In the genomic region with DNA sequence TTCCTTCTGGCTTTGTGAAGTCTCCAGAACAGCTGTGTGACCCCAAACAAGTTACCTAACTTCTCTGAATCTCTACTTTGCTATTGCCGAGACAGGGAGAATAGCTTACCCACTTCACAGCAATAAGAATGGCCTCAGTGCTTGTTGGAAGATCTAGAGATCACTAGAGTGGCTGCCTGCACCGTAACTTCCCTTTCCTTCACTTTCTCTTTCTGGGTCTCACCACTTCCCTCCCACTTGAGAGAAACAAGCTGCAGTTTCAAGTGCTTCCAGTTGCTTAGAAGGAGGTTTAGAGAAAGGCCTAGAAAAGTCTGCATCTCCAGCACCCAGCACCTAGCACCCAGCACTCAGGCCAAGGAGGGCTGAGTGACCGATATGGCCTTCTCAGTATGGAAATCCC, we compare ENCODE assay signal across 22 mouse cellular contexts.
"Had no signal": no experiment of that assay in that cellular context is flagged by ENCODE, and none has a peak within 500 bp of the region (broad histone marks: within the 10 kb centered on the region; RNA-seq: fewer than 3 reads in every experiment).

No protein-coding gene starts in this region.

- H3K9ac ChIP-seq: heart, embryonic 12.5 days; hindbrain, embryonic 13.5 days; hindbrain, embryonic 15.5 days; intestine, embryonic 15.5 days; limb, embryonic 13.5 days; limb, embryonic 15.5 days; liver, embryonic 12.5 days had no signal

- H3K36me3 ChIP-seq: heart, embryonic 10.5 days; heart, embryonic 12.5 days; hindbrain, embryonic 13.5 days; hindbrain, embryonic 15.5 days; intestine, embryonic 15.5 days; limb, embryonic 13.5 days; limb, embryonic 15.5 days; liver, embryonic 12.5 days had no signal

- H3K27ac ChIP-seq: heart, embryonic 10.5 days; hindbrain, embryonic 13.5 days; hindbrain, embryonic 15.5 days; intestine, embryonic 15.5 days; layer of hippocampus, adult 2 months; limb, embryonic 13.5 days; limb, embryonic 15.5 days; liver, embryonic 12.5 days had no signal

- H3K4me3 ChIP-seq: heart, embryonic 10.5 days; heart, embryonic 12.5 days; hindbrain, embryonic 13.5 days; hindbrain, embryonic 15.5 days; intestine, embryonic 15.5 days; layer of hippocampus, adult 2 months; limb, embryonic 13.5 days; limb, embryonic 15.5 days; liver, embryonic 12.5 days had no signal

- H3K9me3 ChIP-seq: heart, embryonic 10.5 days; hindbrain, embryonic 13.5 days; hindbrain, embryonic 15.5 days; intestine, embryonic 15.5 days; limb, embryonic 13.5 days; limb, embryonic 15.5 days; liver, embryonic 12.5 days had no signal

- H3K4me1 ChIP-seq: hindbrain, embryonic 15.5 days; intestine, embryonic 15.5 days; liver, embryonic 12.5 days had no signal

- ATAC-seq: inflammation-experienced regulatory T-cells, adult 6 months; intestine, embryonic 15.5 days; intestine, postnatal 0 days; liver, embryonic 12.5 days had no signal

- H3K27me3 ChIP-seq: hindbrain, embryonic 13.5 days; hindbrain, embryonic 15.5 days; intestine, embryonic 15.5 days; limb, embryonic 15.5 days had no signal

- DNase-seq: gastrocnemius, postnatal 14 days; gastrocnemius, postnatal 36 days; heart, adult 18-20 months; heart, postnatal 10 days; heart, postnatal 4 days; kidney, adult 18-20 months; kidney, adult 8-10 months; kidney, postnatal 10 days; kidney, postnatal 25 days; kidney, postnatal 4 days; left cerebral cortex, postnatal 4 days had no signal

- H3K4me2 ChIP-seq: heart, embryonic 12.5 days; hindbrain, embryonic 13.5 days; hindbrain, embryonic 15.5 days; intestine, embryonic 15.5 days; limb, embryonic 13.5 days; limb, embryonic 15.5 days; liver, embryonic 12.5 days had no signal
